Mouse (Mus musculus): Measurements from ENCODE around the gene Spock1.

DNA sequence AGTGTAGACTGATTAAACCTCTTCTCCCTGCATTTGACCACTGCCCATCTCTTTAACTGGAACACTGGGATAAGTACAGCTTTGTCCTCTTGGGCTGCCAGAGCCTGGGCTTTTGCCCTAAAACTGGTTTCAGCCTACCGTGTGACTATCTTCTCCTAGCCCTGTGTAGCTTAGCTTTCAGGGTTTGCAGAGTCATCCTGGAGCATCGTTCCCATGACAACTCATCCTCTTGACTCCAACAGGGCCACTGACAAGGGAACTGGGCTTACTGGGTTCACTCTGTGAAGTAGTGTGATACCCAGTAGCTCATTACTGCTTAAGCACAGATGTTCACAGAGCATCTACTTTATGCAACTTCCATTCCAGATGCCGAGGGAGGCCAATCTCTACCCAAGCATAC lies 303.7 kb downstream of the Spock1 start:
- no peak for TF ChIP-seq GATA1 (IDR thresholded peaks at IDR 0.05; ENCODE audit: borderline replicate concordance, low read length)
- TF ChIP-seq FLI1 (IDR thresholded peaks at IDR 0.05; ENCODE audit: low read length): no peak

Data from megakaryocyte, embryonic 14.5 days (primary cell).